Mouse (Mus musculus) liver, embryonic 14.5 days (tissue): ENCODE measurements at regions not wholly inside any gene's neighbourhood (a gene's known extent, or its start where the extent isn't known, plus 50 kb on each side); places are given as distances from the start of the nearest gene placed in this dataset.
"Not testable (repeated sequence)": the region's sequence is repeated elsewhere in the genome, so short reads cannot be mapped to it uniquely, and the experiment has no call there.

Experiments used
- ATAC-seq: fragments of 200-750 bp; cut with Nextera tagmentation; 2 replicates; pipeline ENCODE4 v1.8.0; 2017; ENCODE audit warnings: moderate number of reproducible peaks, mild to moderate bottlenecking, moderate library complexity; ENCODE audit not compliant: insufficient read depth
- DNase-seq, 3 experiments: peaks; one replicate each; pipeline ENCODE4 v3.0.0-alpha.2; 2012 to 2013; ENCODE audit warnings: low read depth in 3 of 3, low spot score in 3 of 3
- H3K27ac ChIP-seq: fragments of 300-500 bp; sonication (generic); 2 replicates; pipeline ENCODE4 v1.5.1; 2014; ENCODE audit warnings: moderate library complexity, mild to moderate bottlenecking, control low read depth, inconsistent platforms
- H3K27me3 ChIP-seq: fragments of 300-500 bp; sonication (generic); 2 replicates; pipeline ENCODE4 v1.6.1; 2014; ENCODE audit warnings: mild to moderate bottlenecking, low read length, moderate library complexity; ENCODE audit not compliant: control insufficient read depth, insufficient read depth
- H3K36me3 ChIP-seq: fragments of 300-500 bp; sonication (generic); replicated peaks from 2 replicates; pipeline ENCODE4 v1.6.1; 2014; ENCODE audit warnings: low read depth; ENCODE audit not compliant: control insufficient read depth, insufficient read depth
- H3K4me1 ChIP-seq, 2 experiments: fragments of 200-500 bp in 1 of 2; fragments of 300-500 bp in 1 of 2; sonication (generic) in 1 of 2; replicated peaks; 2 replicates each; pipeline ENCODE4 v1.6.1; 2012 to 2014; ENCODE audit warnings: antibody characterized with exemption in 1 of 2, inconsistent platforms in 1 of 2, low read length in 1 of 2; ENCODE audit not compliant: control insufficient read depth in 2 of 2, insufficient read depth in 2 of 2
- H3K4me2 ChIP-seq: fragments of 300-500 bp; sonication (generic); 2 replicates; pipeline ENCODE4 v1.6.1; 2014; ENCODE audit warnings: low read depth, mild to moderate bottlenecking, control low read depth, moderate library complexity
- H3K4me3 ChIP-seq, 2 experiments: fragments of 200-500 bp in 1 of 2; fragments of 300-500 bp in 1 of 2; sonication (generic) in 1 of 2; 2 replicates each; pipeline ENCODE4 v1.5.1; 2012 to 2014; ENCODE audit warnings: low read depth in 2 of 2, low read length in 2 of 2, mild to moderate bottlenecking in 2 of 2, control low read depth in 1 of 2, inconsistent platforms in 1 of 2, moderate library complexity in 1 of 2; ENCODE audit not compliant: insufficient read depth in 1 of 2
- H3K9ac ChIP-seq: fragments of 300-500 bp; sonication (generic); replicated peaks from 2 replicates; pipeline ENCODE4 v1.6.1; 2014; ENCODE audit warnings: mild to moderate bottlenecking, control low read depth, moderate library complexity
- H3K9me3 ChIP-seq: fragments of 300-500 bp; sonication (generic); 2 replicates; pipeline ENCODE4 v1.6.1; 2016; ENCODE audit warnings: low read length, mixed read lengths; ENCODE audit not compliant: control insufficient read depth
- CTCF ChIP-seq: IDR thresholded peaks from 2 replicates; pipeline ENCODE4 v1.5.1; 2016; ENCODE audit warnings: antibody characterized with exemption, low read depth, control low read depth
- EP300 ChIP-seq: IDR thresholded peaks from 2 replicates; pipeline ENCODE4 v1.6.1; 2016; ENCODE audit warnings: antibody characterized with exemption, low read depth
- WGBS: fragments of 180-500 bp; shearing (Covaris S2); extraction: QIAGEN DNeasy Blood & Tissue Kit; methylation state at CpG from one replicate; pipeline ENCODE4 v1.1.7; 2014; ENCODE audit not compliant: insufficient replicate concordance; 5-methylcytosine and 5-hydroxymethylcytosine counted together

- H3K27me3 ChIP-seq = no peaks in the 10 kb centered on the region
- ATAC-seq = peak; percentile 77
- peak overlapping the region; percentile 64 for H3K4me2 ChIP-seq
- no peaks in the 10 kb centered on the region for H3K36me3 ChIP-seq
- H3K4me1 ChIP-seq = peaks cover 5 to 8% of the 10 kb centered on the region in 2 experiments; a peak in 2 of 4 replicates
- H3K27ac ChIP-seq = no peak overlapping the region
- no peak for TF ChIP-seq CTCF
- TF ChIP-seq EP300 = no peak
- DNase-seq = no peak
- H3K9me3 ChIP-seq = no peaks in the 10 kb centered on the region
- peak overlapping the region; percentile 51 for H3K9ac ChIP-seq
- WGBS = 15% methylated on average over 19 of the region's 19 CpGs
- peak overlapping the region; percentile 29; a peak in 3 of 4 replicates for H3K4me3 ChIP-seq
Measured at GRCm38 (mm10) chr3:138644286-138644951, 97.6 kb upstream of the Tspan5 start.

- no peaks in the 10 kb centered on the region for H3K36me3 ChIP-seq
- WGBS = 41% methylated on average over 3 of the region's 3 CpGs
- H3K9ac ChIP-seq = no peak overlapping the region
- no peaks in the 10 kb centered on the region for H3K9me3 ChIP-seq
- no peak overlapping the region for H3K4me3 ChIP-seq
- ATAC-seq (no peak), DNase-seq (no peak)
- H3K27ac ChIP-seq = no peak overlapping the region
- H3K4me1 ChIP-seq = peaks cover 5 to 8% of the 10 kb centered on the region in 2 experiments; a peak in 2 of 4 replicates
- TF ChIP-seq EP300 (no peak), CTCF (no peak)
- no peaks in the 10 kb centered on the region for H3K27me3 ChIP-seq
- no peak overlapping the region for H3K4me2 ChIP-seq
Measured at GRCm38 (mm10) chr3:138645320-138645719, 96.7 kb upstream of the Tspan5 start.

GRCm38 (mm10) chr3:138649699-138650098 lies 92.3 kb upstream of the Tspan5 start:
- no peak overlapping the region for H3K27ac ChIP-seq
- no peaks in the 10 kb centered on the region for H3K27me3 ChIP-seq
- ATAC-seq = no peak
- no peak for DNase-seq
- no peak overlapping the region for H3K4me2 ChIP-seq
- H3K9me3 ChIP-seq = no peaks in the 10 kb centered on the region; the same call in 1 of the 2 replicates
- H3K9ac ChIP-seq = no peak overlapping the region
- WGBS = 54% methylated on average over 6 of the region's 6 CpGs
- no peak overlapping the region for H3K4me3 ChIP-seq
- no peaks in the 10 kb centered on the region for H3K36me3 ChIP-seq
- peaks cover 0 to 10% of the 10 kb centered on the region in 2 experiments; a peak in 2 of 4 replicates for H3K4me1 ChIP-seq
- TF ChIP-seq EP300 (no peak), CTCF (no peak)

DNA sequence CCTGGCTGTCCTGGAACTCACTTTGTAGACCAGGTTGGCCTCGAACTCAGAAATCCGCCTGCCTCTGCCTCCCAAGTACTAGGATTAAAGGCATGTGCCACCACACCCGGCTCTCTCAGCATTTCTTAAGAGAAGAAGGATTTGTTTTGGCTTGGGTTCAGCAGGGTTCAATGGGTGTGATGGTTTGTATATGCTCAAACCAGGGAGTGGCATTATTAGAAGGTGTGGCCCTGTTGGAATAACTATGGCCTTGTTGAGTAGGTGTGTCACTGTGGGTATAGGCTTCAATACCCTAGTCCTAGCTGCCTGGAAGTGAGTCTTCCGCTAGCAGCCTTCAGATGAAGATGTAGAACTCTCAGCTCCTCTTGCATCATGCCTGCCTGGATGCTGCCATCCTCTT lies 91.3 kb upstream of the Tspan5 start:
- DNase-seq, ATAC-seq: not testable (repeated sequence)
- 62% methylated on average over 4 of the region's 4 CpGs for WGBS

GRCm38 (mm10) chr3:138651361-138652205 lies 90.4 kb upstream of the Tspan5 start:
- Histone ChIP-seq H3K4me3 (no peak overlapping the region), H3K9me3 (no peaks in the 10 kb centered on the region; the same call in 1 of the 2 replicates), H3K4me2 (no peak overlapping the region), H3K4me1 (peaks cover 0 to 7% of the 10 kb centered on the region in 2 experiments; a peak in 2 of 4 replicates), H3K36me3 (no peaks in the 10 kb centered on the region), H3K9ac (no peak overlapping the region), H3K27ac (no peak overlapping the region), H3K27me3 (no peaks in the 10 kb centered on the region)
- TF ChIP-seq EP300 (peak; percentile 34; the same call in 1 of the 2 replicates), CTCF (no peak)
- DNase-seq (no peak), ATAC-seq (peak; percentile 85)
- WGBS = 53% methylated on average over 12 of the region's 12 CpGs

More for the DNA sequence above, 91.3 kb upstream of the Tspan5 start:
- not testable (repeated sequence) for H3K9me3 ChIP-seq, H3K9ac ChIP-seq, H3K4me2 ChIP-seq, H3K4me1 ChIP-seq, H3K36me3 ChIP-seq, H3K27ac ChIP-seq, H3K4me3 ChIP-seq, H3K27me3 ChIP-seq
